Mouse (Mus musculus) midbrain, embryonic 14.5 days (tissue): ENCODE results near the gene Zcchc24. TPM values are rescaled to one million over a fixed set of nuclear protein-coding genes. Genes with fewer than 3 reads are reported as not detected.

Source experiments
- ATAC-seq: fragments of 200-750 bp; cut with Nextera tagmentation; 2 replicates; pipeline ENCODE4 v1.8.0; 2017; ENCODE audit warnings: moderate number of reproducible peaks, moderate library complexity; ENCODE audit not compliant: low FRiP score, low TSS enrichment
- DNase-seq: peaks from one replicate; pipeline ENCODE4 v3.0.0-alpha.2; 2015
- H3K27ac ChIP-seq: fragments of 300-500 bp; sonication (generic); replicated peaks from 2 replicates; pipeline ENCODE4 v1.5.1; 2014; ENCODE audit warnings: mild to moderate bottlenecking, low read depth, low read length, moderate library complexity
- H3K27me3 ChIP-seq: fragments of 300-500 bp; sonication (generic); 2 replicates; pipeline ENCODE4 v1.6.1; 2014; ENCODE audit warnings: low read length, control low read depth, mixed read lengths; ENCODE audit not compliant: control insufficient read depth, insufficient read depth
- H3K36me3 ChIP-seq: fragments of 300-500 bp; sonication (generic); 2 replicates; pipeline ENCODE4 v1.6.1; 2014; ENCODE audit warnings: low read length, control low read depth; ENCODE audit not compliant: control insufficient read depth, insufficient read depth
- H3K4me1 ChIP-seq: fragments of 300-500 bp; sonication (generic); 2 replicates; pipeline ENCODE4 v1.6.1; 2014; ENCODE audit warnings: mild to moderate bottlenecking, antibody characterized with exemption, low read length, control low read depth; ENCODE audit not compliant: control insufficient read depth, insufficient read depth
- H3K4me2 ChIP-seq: fragments of 300-500 bp; sonication (generic); 2 replicates; pipeline ENCODE4 v1.6.1; 2014; ENCODE audit warnings: mild to moderate bottlenecking, low read length, moderate library complexity
- H3K4me3 ChIP-seq: fragments of 300-500 bp; sonication (generic); replicated peaks from 2 replicates; pipeline ENCODE4 v1.5.1; 2014; ENCODE audit warnings: low read depth, low read length
- H3K9ac ChIP-seq: fragments of 300-500 bp; sonication (generic); replicated peaks from 2 replicates; pipeline ENCODE4 v1.6.1; 2014; ENCODE audit warnings: mild to moderate bottlenecking, low read length, moderate library complexity
- H3K9me3 ChIP-seq: fragments of 300-500 bp; sonication (generic); 2 replicates; pipeline ENCODE4 v1.6.1; 2016; ENCODE audit warnings: low read length, control low read depth, mixed read lengths; ENCODE audit not compliant: control insufficient read depth
- WGBS: fragments of 180-500 bp; shearing (Covaris S2); extraction: QIAGEN DNeasy Blood & Tissue Kit; methylation state at CpG from one replicate; pipeline ENCODE4 v1.1.7; 2014; 5-methylcytosine and 5-hydroxymethylcytosine counted together
- polyA plus RNA-seq: library from polyadenylated mRNA; unstranded; fragments of >200 nt; fragmentation: Nextera tagmentation; extraction: Ambion mirVana; gene quantifications from 2 replicates; pipeline ENCODE4 v1.2.1, GENCODE M21; 2014

Zcchc24 gene
- polyA plus RNA-seq, 1 experiment from 2014 or later: 13.6 TPM

DNA sequence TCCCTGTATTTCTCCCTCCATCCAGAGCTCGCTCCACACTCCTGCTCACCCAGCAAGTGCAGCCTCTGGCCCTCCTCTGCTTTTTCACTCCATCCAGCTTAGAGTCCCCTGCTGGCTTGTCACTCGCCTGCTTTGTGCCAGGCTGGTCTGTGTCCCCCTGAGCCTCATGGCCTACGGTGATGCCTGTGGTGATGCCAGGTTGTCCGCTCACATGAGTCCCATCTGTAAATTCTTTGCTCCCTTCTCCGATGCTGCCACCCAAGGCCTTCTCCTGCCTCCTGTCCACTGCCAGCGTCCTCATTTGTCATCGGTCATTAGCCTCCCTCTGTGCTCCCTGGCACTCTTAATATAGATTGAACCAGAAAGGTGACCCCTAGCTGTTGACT, 104.5 kb downstream of the Zcchc24 start:
- Histone ChIP-seq H3K4me1 (no peaks in the 10 kb centered on the region), H3K9me3 (no peaks in the 10 kb centered on the region), H3K4me2 (no peak overlapping the region), H3K9ac (no peak overlapping the region), H3K27me3 (no peaks in the 10 kb centered on the region), H3K27ac (peak overlapping the region; percentile 49; the same call in 1 of the 2 replicates), H3K4me3 (no peak overlapping the region), H3K36me3 (peaks cover 73% of the 10 kb centered on the region)
- 67% methylated on average over 7 of the region's 7 CpGs for WGBS
- DNase-seq (no peak), ATAC-seq (no peak)

DNA sequence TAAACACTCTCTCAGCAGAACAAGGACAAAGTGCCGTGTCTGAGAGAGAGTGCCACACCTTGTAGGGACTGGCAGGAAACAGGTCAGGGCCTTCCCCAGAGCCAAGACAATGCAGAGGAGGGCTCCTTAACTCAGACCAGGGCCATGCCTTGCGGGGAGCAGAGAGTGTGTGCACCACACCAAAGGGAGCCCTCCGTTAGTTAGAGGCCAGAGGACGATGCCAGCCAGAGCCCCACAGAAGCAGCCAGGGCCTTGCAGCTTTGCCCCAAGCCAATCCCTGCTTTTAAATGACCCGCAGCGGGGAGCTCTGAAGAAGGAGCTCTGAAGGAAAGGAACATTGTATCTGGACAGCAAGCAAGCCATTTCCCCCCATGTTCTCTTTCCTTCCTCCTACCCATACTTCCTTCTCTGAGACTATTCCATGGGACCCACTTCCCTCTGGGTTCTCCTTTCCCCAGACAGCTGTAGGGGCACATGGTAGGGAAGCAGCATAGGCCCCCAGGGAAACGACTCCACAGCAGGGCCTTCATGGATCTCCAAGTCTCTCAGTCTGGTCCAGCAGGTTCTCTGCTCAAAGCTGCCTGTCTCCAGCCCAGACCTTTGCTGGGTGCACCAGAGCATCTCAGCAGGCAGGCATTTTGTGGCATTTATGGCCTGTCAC, 105.1 kb downstream of the Zcchc24 start:
- Histone ChIP-seq H3K9me3 (no peaks in the 10 kb centered on the region), H3K4me1 (no peaks in the 10 kb centered on the region), H3K4me3 (no peak overlapping the region), H3K27me3 (no peaks in the 10 kb centered on the region), H3K36me3 (peaks cover 77% of the 10 kb centered on the region), H3K4me2 (no peak overlapping the region), H3K9ac (no peak overlapping the region), H3K27ac (peak overlapping the region; percentile 49; the same call in 1 of the 2 replicates)
- WGBS: 87% methylated on average over 7 of the region's 7 CpGs
- no peak for ATAC-seq
- no peak for DNase-seq

Other genes starting within 250 kb of the Zcchc24 start
- 28.0 and 29.4 TPM in 2 replicates for gene Ppif, start 74.9 kb downstream of the Zcchc24 start, polyA plus RNA-seq
- gene Anxa11, start 73.1 kb upstream of the Zcchc24 start, polyA plus RNA-seq: 0.42 and 2.4 TPM in 2 replicates
- not detected in 2 replicates for gene Plac9a, start 134.1 kb upstream of the Zcchc24 start, polyA plus RNA-seq
- 2.9 and 4.7 TPM in 2 replicates for gene Tmem254a, start 158.6 kb upstream of the Zcchc24 start, polyA plus RNA-seq
- gene Cphx1, start 169.3 kb upstream of the Zcchc24 start, polyA plus RNA-seq: not detected in 2 replicates
- gene Duxbl1, start 209.5 kb upstream of the Zcchc24 start, polyA plus RNA-seq: 2.0 and 3.0 TPM in 2 replicates